Mouse (Mus musculus) A20 (cell line): Measurements from ENCODE around the gene C1qtnf1.
"Not testable (repeated sequence)": the region's sequence is repeated elsewhere in the genome, so short reads cannot be mapped to it uniquely, and the experiment has no call there.

ENCODE experiments used
- DNase-seq: peaks from one replicate; pipeline ENCODE4 v3.0.0-alpha.2; 2011; ENCODE audit warnings: low read depth, low spot score

The C1qtnf1 gene

GRCm38 (mm10) chr11:118427986-118428385 is at the start of gene C1qtnf1:
C1qtnf1 (plus strand) TSS chr11:118428203.
- DNase-seq: no peak

GRCm38 (mm10) chr11:118378656-118379055 is 49.3 kb upstream of the C1qtnf1 start:
- no peak for DNase-seq

GRCm38 (mm10) chr11:118379251-118380009 is 48.6 kb upstream of the C1qtnf1 start:
- DNase-seq: peak; percentile 75

GRCm38 (mm10) chr11:118387816-118388215 is 40.2 kb upstream of the C1qtnf1 start:
- DNase-seq: not testable (repeated sequence)

GRCm38 (mm10) chr11:118393991-118394390 is 34.0 kb upstream of the C1qtnf1 start:
- no peak for DNase-seq

GRCm38 (mm10) chr11:118394538-118394937 is 33.5 kb upstream of the C1qtnf1 start:
- DNase-seq: no peak

GRCm38 (mm10) chr11:118397806-118398530 is 30.0 kb upstream of the C1qtnf1 start:
- no peak for DNase-seq

- no peak for DNase-seq
These were observed 28.0 kb upstream of the C1qtnf1 start for GRCm38 (mm10) chr11:118399891-118400565.

- DNase-seq: no peak
These were observed 27.5 kb upstream of the C1qtnf1 start for GRCm38 (mm10) chr11:118400566-118400936.

GRCm38 (mm10) chr11:118401195-118401594 is 26.8 kb upstream of the C1qtnf1 start:
- no peak for DNase-seq

- DNase-seq: no peak
These were observed 26.2 kb upstream of the C1qtnf1 start, which contains the start of gene Lgals3bp for GRCm38 (mm10) chr11:118401760-118402280. Lgals3bp (minus strand) TSS chr11:118402092.

GRCm38 (mm10) chr11:118403183-118403582 is 24.8 kb upstream of the C1qtnf1 start:
- DNase-seq: no peak

GRCm38 (mm10) chr11:118403951-118404899 is 23.8 kb upstream of the C1qtnf1 start:
- DNase-seq: peak; percentile 54

GRCm38 (mm10) chr11:118405311-118405710 is 22.7 kb upstream of the C1qtnf1 start:
- DNase-seq: no peak

- DNase-seq: no peak
These were observed 21.5 kb upstream of the C1qtnf1 start for GRCm38 (mm10) chr11:118406521-118406920.

- no peak for DNase-seq
These were observed 20.6 kb upstream of the C1qtnf1 start for GRCm38 (mm10) chr11:118407318-118407910.

GRCm38 (mm10) chr11:118408051-118408740 is 19.8 kb upstream of the C1qtnf1 start:
- DNase-seq: no peak

- no peak for DNase-seq
These were observed 18.6 kb upstream of the C1qtnf1 start for GRCm38 (mm10) chr11:118409106-118410072.

GRCm38 (mm10) chr11:118410073-118410444 is 17.9 kb upstream of the C1qtnf1 start:
- DNase-seq: no peak
